Mouse (Mus musculus) adrenal gland, postnatal 36 days (tissue): ENCODE data around the gene Tigd3. TPM values are rescaled to one million over a fixed set of nuclear protein-coding genes. Genes with fewer than 3 reads are reported as not detected.

Source experiments
- DNase-seq, 2 experiments: peaks; one replicate each; pipeline ENCODE4 v3.0.0; 2021; ENCODE audit warnings: mixed read lengths in 1 of 2
- total RNA-seq, 2 experiments: library from RNA; stranded (reverse); gene quantifications; 2 replicates each; pipeline ENCODE4 v1.2.3; 2021

Gene Tigd3
- total RNA-seq, 2 experiments from 2014 or later, result 0.92 to 1.4 TPM

DNA sequence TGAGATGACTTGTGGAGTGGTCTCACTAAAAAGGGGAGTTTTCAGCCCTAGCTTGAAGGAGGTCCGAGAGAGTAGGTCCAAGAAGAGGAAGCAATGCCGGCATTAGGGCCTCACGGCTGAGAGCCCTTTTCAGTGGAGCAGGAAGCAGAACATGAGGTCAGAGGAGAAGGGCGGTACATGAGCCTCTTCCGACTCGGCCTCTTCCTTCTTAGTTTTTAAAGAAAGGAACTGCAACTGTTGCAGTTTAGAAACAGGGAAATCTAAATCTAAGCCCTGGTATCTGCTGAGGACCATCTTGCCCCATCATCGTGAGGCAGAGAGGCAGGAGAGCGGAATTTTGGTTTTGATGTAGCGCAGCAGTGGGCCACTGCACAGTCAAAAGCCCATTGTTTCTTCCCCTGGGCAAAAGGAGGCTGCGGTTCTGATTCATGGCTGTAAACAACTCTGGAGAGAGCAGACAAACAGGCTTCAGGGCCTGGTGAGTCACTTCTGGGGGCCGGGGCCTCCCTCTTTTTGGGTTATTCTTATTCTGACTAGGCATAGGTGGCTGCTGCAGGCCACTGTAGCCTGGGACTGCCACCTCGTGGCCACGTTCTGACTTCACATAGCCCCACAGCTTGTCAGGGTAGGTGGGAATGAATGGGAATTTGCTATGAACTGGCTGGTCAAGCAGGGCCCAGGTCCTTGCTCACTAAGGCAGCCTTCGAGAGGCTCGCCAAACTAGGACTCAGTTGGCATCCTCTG lies 16.2 kb downstream of the Tigd3 start, which contains the start of gene Slc25a45:
Slc25a45 (plus strand) TSS at position 191 of the 744 bp plus-strand sequence.
- DNase-seq, result peak; percentile 88 to 90

GRCm38 (mm10) chr19:5874969-5875480 lies 18.9 kb downstream of the Tigd3 start, which contains the start of gene Frmd8:
Gene Frmd8 (minus strand): TSS chr19:5875274.
- DNase-seq, result peak; percentile 95 to 97

DNA sequence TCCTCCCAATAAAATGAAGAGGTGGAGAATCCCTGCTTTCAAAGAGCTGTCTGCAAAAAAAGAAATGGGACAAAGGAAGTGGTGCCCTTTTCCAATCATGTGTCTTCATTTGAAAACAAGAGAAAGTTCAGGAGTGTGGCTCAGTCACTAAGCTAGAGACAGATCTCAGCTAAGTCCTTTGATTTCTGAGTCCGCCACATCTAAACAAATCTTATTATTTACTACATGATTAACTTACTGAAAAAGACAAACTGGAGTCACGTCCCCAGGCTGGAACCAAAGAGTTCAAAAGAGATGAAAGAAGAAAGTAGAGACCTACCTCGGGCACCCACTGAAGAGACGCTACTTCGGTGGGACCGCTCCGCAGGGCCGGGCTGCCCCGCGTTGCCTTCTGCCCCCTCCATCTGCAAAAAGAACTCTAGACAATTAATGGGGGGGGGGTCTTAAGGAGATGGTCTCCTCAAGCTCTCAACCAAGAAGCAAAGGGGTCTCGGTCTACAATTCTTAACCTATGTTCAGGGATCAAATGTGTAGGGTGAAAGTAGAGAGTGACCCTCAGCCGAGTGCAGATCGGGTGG lies 19.5 kb downstream of the Tigd3 start:
- DNase-seq, result no peak

DNA sequence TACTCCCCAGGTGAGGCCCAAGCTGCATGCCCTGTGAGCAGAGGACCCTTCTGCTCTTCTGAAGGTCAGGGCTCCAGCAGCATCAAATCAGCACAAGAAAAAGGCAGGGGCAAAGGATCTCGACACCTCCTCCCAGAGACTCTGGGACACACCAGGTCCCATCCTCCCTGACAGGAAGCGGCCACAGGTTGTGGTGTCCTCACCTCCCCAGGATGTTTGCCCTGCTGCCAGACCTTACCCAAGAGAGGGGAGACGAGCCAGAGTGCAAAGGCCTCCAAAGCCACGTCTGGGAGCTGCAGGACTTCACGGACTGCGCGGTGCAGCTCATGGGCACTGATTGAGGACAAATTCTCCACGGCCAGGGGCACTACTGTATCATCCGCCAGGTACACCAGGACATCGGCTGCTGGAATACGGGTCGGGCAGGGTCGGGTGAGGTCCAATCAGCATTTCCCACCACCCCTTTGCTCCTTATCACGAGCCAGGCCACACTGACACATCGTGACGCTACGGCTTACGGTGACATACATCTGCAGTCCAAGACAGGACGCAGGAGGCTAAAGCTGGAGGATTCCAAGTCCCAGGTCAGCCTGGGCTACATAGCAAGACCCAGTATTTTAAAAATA lies 20.9 kb downstream of the Tigd3 start:
- DNase-seq, result no peak

DNA sequence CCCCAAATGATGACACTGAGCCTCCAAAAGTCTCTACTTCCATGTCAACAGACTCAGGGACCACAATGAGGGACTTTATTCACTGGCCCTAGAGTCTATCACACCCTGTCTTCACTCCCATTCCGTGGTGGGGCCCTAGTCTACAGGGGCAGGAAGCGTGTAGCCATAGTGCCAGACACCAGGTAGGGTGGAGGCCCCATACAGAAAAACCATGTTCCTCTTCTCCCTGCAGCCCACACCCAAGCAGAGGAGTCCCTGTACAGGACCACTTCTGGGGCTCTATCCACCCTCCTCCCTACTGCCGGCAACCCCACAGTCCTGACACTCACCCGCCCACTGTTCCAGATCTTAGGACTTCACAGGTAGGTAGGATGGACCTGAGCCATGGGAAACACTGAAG lies 21.4 kb downstream of the Tigd3 start:
- no peak for DNase-seq

DNA sequence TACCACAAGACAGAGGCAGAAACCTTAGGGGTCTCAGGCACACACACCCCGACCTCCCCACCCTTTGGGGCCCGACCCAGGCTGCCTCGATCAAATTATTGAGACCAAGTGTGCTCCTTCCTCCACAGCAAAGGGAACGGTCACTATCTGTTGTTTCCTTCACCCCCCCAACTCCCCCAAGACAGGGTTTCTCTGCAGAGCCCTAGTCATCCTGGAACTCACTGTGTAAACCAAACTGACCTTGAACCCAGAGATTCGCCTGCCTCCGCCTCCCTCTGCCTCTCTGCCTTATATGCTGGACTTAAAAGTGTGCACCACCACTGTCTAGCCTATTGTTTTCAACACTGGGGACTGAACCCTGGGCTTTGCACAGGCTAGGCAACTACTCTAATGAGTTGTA lies 22.3 kb downstream of the Tigd3 start:
- DNase-seq, result no peak

DNA sequence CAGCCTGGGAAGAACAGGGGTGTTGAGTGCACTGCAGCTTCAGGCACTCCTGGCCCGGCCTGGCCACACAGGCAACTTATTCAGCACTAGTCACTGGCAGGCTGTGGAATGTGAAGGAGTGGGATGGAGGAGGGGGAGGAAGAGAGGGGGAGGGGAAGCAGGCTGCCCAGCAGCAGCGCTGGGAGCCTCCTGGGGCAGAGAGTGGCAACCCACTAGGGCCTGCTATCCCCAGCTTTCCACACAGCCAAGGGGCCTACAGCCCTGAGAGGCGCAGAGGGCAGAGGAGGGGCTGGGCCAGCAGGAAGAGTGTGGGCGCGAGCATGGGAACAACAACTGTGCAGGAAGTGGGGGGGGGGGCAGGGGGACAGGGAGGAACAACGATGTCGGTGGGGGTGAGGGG lies 22.7 kb downstream of the Tigd3 start:
- peak in 1 of 2 experiments; percentile 33 for DNase-seq

- DNase-seq, result peak; percentile 48 to 79
Measured at GRCm38 (mm10) chr19:5868096-5868495, 25.9 kb downstream of the Tigd3 start.

DNA sequence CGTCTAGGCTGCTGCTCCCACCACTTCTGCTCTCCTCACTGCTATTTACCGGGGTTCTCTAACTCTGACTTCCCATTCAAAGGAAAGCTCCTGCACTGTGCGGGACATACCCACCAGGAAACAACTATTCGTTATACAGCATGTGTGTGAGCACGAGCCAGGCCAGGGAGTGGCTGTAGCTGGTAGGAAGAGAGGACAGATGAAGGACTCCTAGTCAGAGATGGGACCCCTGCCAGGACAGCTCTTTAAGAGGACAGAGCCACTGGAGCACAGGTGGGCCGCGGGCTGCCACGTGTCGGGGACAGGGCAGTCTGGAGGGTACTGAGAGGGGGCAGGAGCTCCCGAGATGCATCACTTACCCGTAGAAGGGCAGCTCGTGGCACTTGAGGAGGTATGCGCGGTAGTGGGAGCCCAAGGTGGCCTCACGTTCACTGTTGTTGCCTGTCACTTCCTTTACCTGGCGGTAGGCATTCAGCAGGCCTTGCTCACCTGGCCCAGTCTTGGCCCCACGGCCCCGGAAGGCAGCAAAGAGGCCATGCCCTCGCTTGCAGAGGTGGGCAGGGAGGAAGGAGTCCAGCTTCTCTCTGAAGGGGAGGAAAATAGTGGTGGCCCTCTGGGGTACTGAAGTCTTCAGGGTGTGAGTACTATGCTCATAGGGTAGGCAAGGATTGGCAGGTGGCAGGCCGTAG lies 29.1 kb downstream of the Tigd3 start:
- peak in 1 of 2 experiments; percentile 4 for DNase-seq

DNA sequence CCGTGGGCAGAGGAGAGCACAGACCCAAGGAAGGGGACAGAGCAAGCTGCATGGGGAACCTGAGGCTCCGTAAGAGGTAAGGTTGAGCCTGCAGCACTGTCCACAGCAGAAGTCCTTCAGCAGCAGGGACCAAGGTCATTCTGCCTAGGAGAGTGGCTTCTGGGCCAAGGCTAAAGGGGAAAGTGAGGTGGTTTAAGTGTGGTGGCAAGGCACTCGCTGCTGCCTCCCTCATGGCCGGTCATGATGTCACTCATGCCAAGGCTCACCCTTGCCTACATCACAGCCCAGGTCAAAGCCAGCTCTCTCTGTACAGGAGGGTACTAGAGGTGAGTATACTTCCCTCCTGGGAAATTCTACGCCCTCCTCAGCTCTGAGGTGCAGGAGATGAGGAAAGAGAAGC lies 30.2 kb downstream of the Tigd3 start:
- DNase-seq, result peak; percentile 15 to 57

GRCm38 (mm10) chr19:5862335-5863085 lies 31.4 kb downstream of the Tigd3 start:
- no peak for DNase-seq

DNA sequence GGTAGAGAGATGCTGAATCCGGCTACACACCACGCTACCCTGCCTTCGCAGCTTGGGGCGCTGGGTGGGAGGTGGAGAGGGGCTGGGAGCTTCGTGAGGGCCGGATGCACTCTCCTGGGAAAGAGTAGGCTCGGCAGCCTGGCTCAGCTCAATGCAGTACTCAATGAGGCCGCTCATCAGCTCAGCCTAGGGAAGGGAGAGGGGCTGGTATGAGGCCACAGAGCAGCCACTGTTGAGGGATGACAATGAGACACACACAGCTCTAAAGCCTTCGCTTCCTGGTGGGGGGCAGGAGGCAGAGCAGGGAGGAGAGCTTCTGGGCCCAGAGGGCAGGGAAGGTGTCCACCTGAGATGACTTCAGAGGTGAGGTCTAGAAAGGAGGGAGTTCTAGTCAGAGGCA lies 37.3 kb downstream of the Tigd3 start:
- DNase-seq, result peak in 1 of 2 experiments; percentile 0

GRCm38 (mm10) chr19:5852035-5852722 lies 41.8 kb downstream of the Tigd3 start:
- no peak for DNase-seq

DNA sequence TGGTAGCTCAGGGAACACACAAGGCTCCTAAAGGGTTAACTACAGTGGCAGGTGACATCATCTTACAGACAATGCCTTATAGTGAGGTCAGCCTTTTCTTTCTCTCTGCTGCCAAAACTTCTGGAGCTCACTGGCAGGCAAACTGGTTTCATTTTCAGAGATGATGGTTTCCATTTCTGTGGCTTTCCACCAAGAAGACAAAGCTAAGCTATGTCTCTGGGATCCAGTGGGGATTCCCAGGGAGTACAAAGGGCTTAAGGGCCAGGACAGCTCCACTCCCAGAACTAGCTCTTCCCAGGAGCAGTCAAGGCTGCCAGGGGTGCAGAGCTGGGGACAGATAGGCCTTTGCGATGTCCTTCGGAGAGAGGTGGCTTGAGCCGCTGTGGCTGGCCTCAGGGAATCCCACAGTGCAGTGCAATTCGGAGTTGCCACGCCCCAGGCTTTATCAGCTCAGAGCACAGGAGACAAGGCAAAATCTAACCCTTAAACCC lies 42.4 kb downstream of the Tigd3 start:
- DNase-seq, result peak; percentile 63 to 67

GRCm38 (mm10) chr19:5850860-5851259 lies 43.1 kb downstream of the Tigd3 start:
- DNase-seq, result peak in 1 of 2 experiments; percentile 0

- DNase-seq, result peak; percentile 95 to 96
Measured at GRCm38 (mm10) chr19:5849843-5850527, 44.0 kb downstream of the Tigd3 start.

GRCm38 (mm10) chr19:5848826-5849672 lies 44.9 kb downstream of the Tigd3 start:
- DNase-seq, result peak; percentile 77 to 81

- peak; percentile 90 for DNase-seq
Measured at GRCm38 (mm10) chr19:5848032-5848825, 45.7 kb downstream of the Tigd3 start.
